Mouse (Mus musculus): ENCODE results near the gene Tgm2. TPM values are rescaled to one million over a fixed set of nuclear protein-coding genes. Genes with fewer than 3 reads are reported as not detected.

The Tgm2 gene
- polyA plus RNA-seq (2012), result 7.2 and 11.3 TPM in 2 replicates

DNA sequence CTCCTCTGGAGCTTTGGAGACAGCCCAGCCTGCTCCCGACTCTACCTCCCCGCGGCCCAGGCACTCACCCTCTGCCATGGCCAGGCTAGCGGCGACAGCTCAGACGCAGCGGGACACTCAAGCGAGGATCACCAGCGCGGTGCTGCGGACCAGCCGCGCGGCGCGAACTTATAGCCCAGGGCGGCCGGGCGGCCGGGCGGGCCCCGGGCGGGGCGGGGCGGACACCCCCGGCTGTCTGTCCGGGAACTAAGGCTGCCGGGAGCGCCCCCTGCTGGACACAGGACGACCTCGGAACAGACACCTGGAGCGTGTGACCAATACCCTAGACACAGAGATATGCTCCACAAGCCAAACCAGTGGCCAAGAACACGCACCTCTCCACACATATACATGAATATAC, at the start of gene Tgm2:
Tgm2 (minus strand) TSS at position 214 of the 400 bp plus-strand sequence.
- no peak for TF ChIP-seq GATA1 (IDR thresholded peaks at IDR 0.05; ENCODE audit: low read length)

DNA sequence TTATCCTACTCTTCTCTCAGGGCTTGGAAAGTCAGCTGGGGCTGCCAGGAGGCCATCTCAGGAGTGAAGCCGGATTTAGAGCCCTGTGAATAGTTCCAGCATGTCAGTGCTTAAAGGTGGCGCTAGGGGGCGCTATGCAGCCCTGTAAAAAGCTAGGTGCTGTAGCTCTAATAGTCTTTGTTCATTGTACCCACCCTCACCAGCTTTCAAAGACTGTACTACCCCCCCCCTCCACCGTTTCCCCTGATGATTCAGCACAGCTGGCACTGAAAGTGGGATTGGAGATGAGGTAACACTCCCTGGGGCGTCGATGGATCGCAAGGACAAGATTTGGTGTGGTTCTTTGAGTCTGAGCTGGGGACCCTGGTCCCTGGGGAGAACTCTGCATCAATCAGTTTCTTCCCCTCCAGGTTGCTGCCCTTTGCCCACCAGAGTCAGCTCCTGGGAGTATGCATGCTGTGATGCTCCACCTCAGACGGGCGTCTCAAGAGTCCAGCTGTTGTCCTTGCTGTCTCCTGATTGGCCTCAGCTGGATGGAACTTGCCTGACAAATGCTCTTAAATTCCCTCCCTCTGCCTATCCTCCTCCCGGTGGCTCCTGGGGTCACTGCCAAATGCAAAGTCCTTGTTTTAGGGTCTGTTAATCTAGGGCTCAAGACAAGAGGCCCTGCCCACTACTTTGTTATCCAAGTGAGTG, 48.9 kb upstream of the Tgm2 start:
- TF ChIP-seq GATA1 (IDR thresholded peaks at IDR 0.05; ENCODE audit: low read length), result no peak

DNA sequence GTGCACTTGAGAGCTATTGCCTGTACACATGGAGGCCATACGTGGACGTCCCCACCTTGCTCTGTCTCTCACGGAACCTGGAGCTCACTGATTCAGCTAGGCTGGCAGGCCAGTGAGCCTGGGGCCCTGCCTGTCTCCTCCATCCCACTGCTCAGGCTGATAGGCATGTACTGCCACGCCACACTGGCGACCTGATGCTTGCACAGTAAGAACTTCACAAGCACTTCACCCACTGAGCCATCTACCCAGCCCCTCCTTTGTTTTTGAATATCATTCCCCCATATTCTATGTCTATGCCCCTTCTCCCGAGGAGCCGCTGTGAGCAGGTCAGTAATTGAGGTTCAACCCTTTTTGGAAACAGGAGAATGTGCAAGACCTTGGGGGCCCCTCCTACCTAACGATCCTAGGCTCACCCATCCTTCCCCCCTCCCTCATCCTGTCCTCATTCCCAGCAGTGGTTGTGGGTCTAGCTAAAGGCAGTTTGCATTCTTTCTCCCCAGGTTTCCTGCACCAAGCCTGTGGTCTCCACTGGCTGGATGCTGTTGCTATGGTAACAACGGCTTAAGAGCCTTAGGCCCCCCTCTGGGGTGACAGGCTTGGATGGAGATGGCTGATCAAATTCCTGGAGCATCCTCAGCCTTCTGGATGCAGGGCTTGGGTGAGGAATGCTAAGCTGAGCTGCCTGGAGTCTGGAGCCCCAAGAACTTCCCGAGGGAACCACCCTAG, 47.5 kb upstream of the Tgm2 start:
- TF ChIP-seq GATA1 (IDR thresholded peaks at IDR 0.05; ENCODE audit: low read length), result no peak

GRCm38 (mm10) chr2:158191098-158191497, 44.9 kb upstream of the Tgm2 start:
- TF ChIP-seq GATA1 (IDR thresholded peaks at IDR 0.05; ENCODE audit: low read length), result no peak

GRCm38 (mm10) chr2:158189451-158189850, 43.2 kb upstream of the Tgm2 start:
- no peak for TF ChIP-seq GATA1 (IDR thresholded peaks at IDR 0.05; ENCODE audit: low read length)

DNA sequence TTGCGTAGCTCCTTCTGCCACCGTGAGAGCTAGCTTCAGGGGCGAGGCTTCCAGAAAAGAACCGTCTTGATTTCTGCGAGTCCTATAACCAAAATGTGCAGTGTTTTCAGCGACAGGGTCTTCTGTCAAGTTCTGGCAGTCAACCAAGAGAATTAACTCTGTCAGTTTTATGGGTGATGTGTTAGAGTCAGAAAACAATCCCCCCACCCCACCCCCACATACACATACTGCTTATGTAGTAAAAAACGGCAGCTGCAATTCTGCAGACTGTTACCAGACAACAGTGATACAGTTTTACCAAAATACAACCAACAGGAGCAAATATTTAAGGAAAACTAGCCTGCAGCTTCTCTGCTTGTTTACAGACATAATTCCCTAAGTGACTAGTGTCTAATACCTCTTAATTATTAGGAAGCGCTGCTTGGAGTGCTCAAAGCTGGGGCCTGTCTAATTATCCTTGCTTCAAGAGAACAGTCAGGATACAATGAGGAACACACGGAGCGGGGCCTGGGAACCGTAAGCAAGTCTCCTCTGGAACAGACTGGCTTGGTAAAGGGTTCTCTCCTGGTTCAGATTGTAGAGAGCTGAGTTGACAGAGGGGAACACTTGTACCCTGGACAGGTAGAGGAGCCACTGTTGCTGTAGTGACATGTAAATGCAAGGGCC, 40.1 kb upstream of the Tgm2 start:
- no peak for TF ChIP-seq GATA1 (IDR thresholded peaks at IDR 0.05; ENCODE audit: low read length)

GRCm38 (mm10) chr2:158183266-158183665, 37.0 kb upstream of the Tgm2 start:
- TF ChIP-seq GATA1 (IDR thresholded peaks at IDR 0.05; ENCODE audit: low read length), result no peak

DNA sequence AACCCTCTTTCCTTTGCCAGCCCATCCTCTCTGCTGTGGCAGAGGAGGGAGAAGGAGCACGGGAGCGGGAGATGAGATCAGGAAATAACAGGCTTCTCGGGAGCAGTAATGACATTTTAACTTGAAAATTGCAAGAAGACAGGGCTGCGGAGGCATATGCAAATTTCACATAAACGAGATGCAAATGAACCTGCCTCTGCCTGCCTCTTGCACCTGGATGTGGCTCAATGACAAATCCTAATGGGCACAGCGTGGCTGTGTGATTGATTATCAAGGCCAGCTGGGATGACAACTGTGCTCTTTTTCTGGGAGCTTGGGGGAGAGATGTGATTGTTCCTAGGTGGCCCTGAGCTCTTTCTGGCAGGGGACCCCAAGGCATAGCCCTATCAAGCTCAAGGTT, 35.7 kb upstream of the Tgm2 start:
- no peak for TF ChIP-seq GATA1 (IDR thresholded peaks at IDR 0.05; ENCODE audit: low read length)

- TF ChIP-seq GATA1 (IDR thresholded peaks at IDR 0.05; ENCODE audit: low read length), result no peak
Observed at GRCm38 (mm10) chr2:158180797-158181196, 34.6 kb upstream of the Tgm2 start.

DNA sequence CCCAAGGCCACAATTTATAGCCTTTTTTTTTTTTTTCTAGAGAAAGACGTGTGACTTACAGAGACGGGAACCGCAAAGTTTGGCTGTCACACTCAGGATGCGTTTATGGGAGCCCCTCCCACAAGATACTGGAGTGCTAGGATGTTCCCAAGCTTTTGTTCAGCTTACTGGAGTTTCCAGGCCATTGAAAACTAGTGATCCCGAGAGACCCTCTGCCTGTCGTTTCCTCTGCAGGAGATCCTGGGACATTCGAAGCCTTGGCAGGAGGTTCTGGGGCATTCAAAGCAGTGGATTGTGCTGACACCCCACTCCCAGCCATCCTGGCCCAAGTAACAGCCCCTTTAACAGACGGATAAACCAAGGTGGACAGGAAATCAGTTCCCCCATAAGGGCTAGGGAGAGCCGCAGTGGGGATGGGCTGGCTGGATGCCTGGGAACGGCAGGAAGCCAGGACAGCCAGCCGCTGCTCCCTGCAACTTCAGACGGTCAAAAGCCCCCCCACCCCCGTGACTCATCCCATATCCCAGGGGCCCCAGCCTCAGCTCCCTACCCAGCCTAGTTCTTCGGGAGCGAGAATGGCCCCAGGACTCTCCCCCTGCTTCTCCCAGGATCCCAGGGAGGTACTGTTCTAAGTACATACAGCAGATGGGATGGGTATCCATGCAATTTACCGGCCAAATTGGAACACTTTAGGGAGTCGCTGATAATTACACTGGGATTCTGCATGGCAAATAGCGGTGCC, 33.3 kb upstream of the Tgm2 start:
- no peak for TF ChIP-seq GATA1 (IDR thresholded peaks at IDR 0.05; ENCODE audit: low read length)

GRCm38 (mm10) chr2:158178696-158179369, 32.6 kb upstream of the Tgm2 start:
- no peak for TF ChIP-seq GATA1 (IDR thresholded peaks at IDR 0.05; ENCODE audit: low read length)

- no peak for TF ChIP-seq GATA1 (IDR thresholded peaks at IDR 0.05; ENCODE audit: low read length)
Observed at GRCm38 (mm10) chr2:158178139-158178538, 31.9 kb upstream of the Tgm2 start.

- no peak for TF ChIP-seq GATA1 (IDR thresholded peaks at IDR 0.05; ENCODE audit: low read length)
Observed at GRCm38 (mm10) chr2:158177574-158177973, 31.3 kb upstream of the Tgm2 start.

GRCm38 (mm10) chr2:158176763-158177162, 30.5 kb upstream of the Tgm2 start:
- no peak for TF ChIP-seq GATA1 (IDR thresholded peaks at IDR 0.05; ENCODE audit: low read length)

DNA sequence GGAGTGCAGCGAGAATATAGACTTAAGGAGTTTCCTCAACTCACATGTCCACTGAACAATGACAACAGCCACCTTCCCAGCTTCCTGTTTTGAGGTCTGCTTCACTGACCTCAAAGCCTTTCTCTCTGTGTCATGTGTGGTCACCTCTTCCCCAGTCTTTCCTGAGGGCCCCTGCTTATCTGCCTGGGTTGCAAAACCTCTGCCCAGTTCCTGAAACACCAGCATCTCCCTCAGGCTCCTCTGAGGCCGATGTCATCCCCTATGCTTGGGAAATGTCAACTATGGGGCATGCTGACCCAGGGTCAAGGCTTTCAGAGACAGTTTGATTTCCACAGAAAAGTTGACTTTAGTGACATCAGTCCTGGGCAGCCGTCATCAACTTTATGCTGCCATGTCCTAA, 29.2 kb upstream of the Tgm2 start:
- no peak for TF ChIP-seq GATA1 (IDR thresholded peaks at IDR 0.05; ENCODE audit: low read length)
